Mouse (Mus musculus): ENCODE measurements around the gene Itga7.
"Not testable (repeated sequence)": the region's sequence is repeated elsewhere in the genome, so short reads cannot be mapped to it uniquely, and the experiment has no call there.

Itga7 gene

GRCm38 (mm10) chr10:128980644-128981365 lies 47.2 kb downstream of the Itga7 start:
- DNase-seq (ENCODE audit: extremely low read depth, low read depth), result no peak

- DNase-seq (ENCODE audit: extremely low read depth, low read depth), result not testable (repeated sequence)
These were observed 55.5 kb downstream of the Itga7 start, which contains the start of gene Olfr9 for GRCm38 (mm10) chr10:128989131-128989530. Olfr9 (plus strand) TSS chr10:128989431.

GRCm38 (mm10) chr10:128990129-128990850 lies 56.7 kb downstream of the Itga7 start:
- not testable (repeated sequence) for DNase-seq (ENCODE audit: extremely low read depth, low read depth)

- no peak for DNase-seq (ENCODE audit: extremely low read depth, low read depth)
These were observed 57.4 kb downstream of the Itga7 start for GRCm38 (mm10) chr10:128990994-128991393.

- DNase-seq (ENCODE audit: extremely low read depth, low read depth), result no peak
These were observed 62.2 kb downstream of the Itga7 start for GRCm38 (mm10) chr10:128995796-128996195.

- no peak for DNase-seq (ENCODE audit: extremely low read depth, low read depth)
These were observed 63.0 kb downstream of the Itga7 start for GRCm38 (mm10) chr10:128996523-128997040.

GRCm38 (mm10) chr10:129004032-129004920 lies 70.7 kb downstream of the Itga7 start:
- no peak for DNase-seq (ENCODE audit: extremely low read depth, low read depth)

All from MEL-GATA-1-ER (cell line).